Mouse (Mus musculus) cerebellum, adult 2 months (tissue): ENCODE measurements at regions not wholly inside any gene's neighbourhood (a gene's known extent, or its start where the extent isn't known, plus 50 kb on each side); places are given as distances from the start of the nearest gene placed in this dataset.

ENCODE experiments used
- CTCF ChIP-seq: fragments of 200-500 bp; IDR thresholded peaks from 2 replicates; pipeline ENCODE4 v1.5.1; 2011; ENCODE audit warnings: low read depth, mild to moderate bottlenecking, control low read depth, low read length, moderate library complexity, borderline replicate concordance; ENCODE audit not compliant: insufficient read depth
- POLR2A ChIP-seq: fragments of 200-500 bp; IDR thresholded peaks from 2 replicates; pipeline ENCODE4 v1.6.1; 2011; ENCODE audit warnings: low read length, control low read depth, borderline replicate concordance; ENCODE audit not compliant: insufficient read depth

GRCm38 (mm10) chr1:14567006-14567405 lies 1526.1 kb downstream of the 4930444P10Rik start:
- TF ChIP-seq CTCF (no peak), POLR2A (no peak)
